Mouse (Mus musculus): ENCODE measurements at regions not wholly inside any gene's neighbourhood (a gene's known extent, or its start where the extent isn't known, plus 50 kb on each side); places are given as distances from the start of the nearest gene placed in this dataset.
A peak's percentile ranks its signal among the peaks of the same experiment; 100 is the strongest.

DNA sequence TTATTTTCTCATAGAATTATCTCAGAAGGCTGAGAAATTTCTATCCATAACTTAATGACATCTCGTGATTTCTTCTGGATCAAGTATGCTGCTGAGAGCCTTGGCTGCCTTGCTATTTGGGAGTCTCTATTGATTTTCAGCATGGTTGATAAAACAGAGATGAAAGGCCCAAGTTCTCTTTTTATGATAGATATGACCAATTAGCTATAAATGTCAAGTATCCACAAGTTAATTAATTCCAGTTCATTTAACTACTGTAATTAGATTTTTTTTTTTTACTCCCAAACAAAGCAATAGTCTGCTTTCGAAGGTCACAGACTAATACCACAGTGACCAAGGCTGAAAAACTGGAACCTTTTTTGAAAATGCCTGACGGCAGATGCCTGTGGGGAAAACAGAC, 59.5 kb upstream of the Snrpb2 start:
- no peak overlapping the region for H3K9ac ChIP-seq (ENCODE audit: low read depth, poor library complexity, severe bottlenecking)
- H3K27ac ChIP-seq (ENCODE audit: insufficient read depth, low read length): no peak overlapping the region
- no peaks in the 10 kb centered on the region for H3K4me1 ChIP-seq (ENCODE audit: control insufficient read depth, insufficient read depth, low read length)
- TF ChIP-seq POLR2A (IDR thresholded peaks at IDR 0.05; ENCODE audit: insufficient read depth, low read length) (no peak), EP300 (IDR thresholded peaks at IDR 0.05; ENCODE audit: insufficient read depth, low read depth, low read length) (no peak), CTCF (IDR thresholded peaks at IDR 0.05; ENCODE audit: low read depth, low read length) (no peak)
- H3K9me3 ChIP-seq (replicated peaks; ENCODE audit: control insufficient read depth, insufficient read depth, low read length, poor library complexity, severe bottlenecking): no peaks in the 10 kb centered on the region
- H3K36me3 ChIP-seq (ENCODE audit: control insufficient read depth, insufficient read depth, low read length, poor library complexity, severe bottlenecking): no peaks in the 10 kb centered on the region
- no peaks in the 10 kb centered on the region for H3K27me3 ChIP-seq (ENCODE audit: control insufficient read depth, insufficient read depth, low read length, poor library complexity, severe bottlenecking)
- no peak overlapping the region for H3K4me3 ChIP-seq (ENCODE audit: low read depth, low read length)

- H3K27me3 ChIP-seq (ENCODE audit: control insufficient read depth, insufficient read depth, low read length, poor library complexity, severe bottlenecking): no peaks in the 10 kb centered on the region
- no peaks in the 10 kb centered on the region for H3K4me1 ChIP-seq (ENCODE audit: control insufficient read depth, insufficient read depth, low read length)
- H3K9ac ChIP-seq (ENCODE audit: low read depth, poor library complexity, severe bottlenecking): no peak overlapping the region
- no peaks in the 10 kb centered on the region for H3K9me3 ChIP-seq (replicated peaks; ENCODE audit: control insufficient read depth, insufficient read depth, low read length, poor library complexity, severe bottlenecking)
- TF ChIP-seq CTCF (IDR thresholded peaks at IDR 0.05; ENCODE audit: low read depth, low read length) (peak; percentile 67), POLR2A (IDR thresholded peaks at IDR 0.05; ENCODE audit: insufficient read depth, low read length) (no peak)
- H3K27ac ChIP-seq (ENCODE audit: insufficient read depth, low read length): no peak overlapping the region
- no peaks in the 10 kb centered on the region for H3K36me3 ChIP-seq (ENCODE audit: control insufficient read depth, insufficient read depth, low read length, poor library complexity, severe bottlenecking)
- no peak overlapping the region for H3K4me3 ChIP-seq (ENCODE audit: low read depth, low read length)
Measured at GRCm38 (mm10) chr2:143011380-143011779, 51.5 kb upstream of the Snrpb2 start.
